Mouse (Mus musculus) cerebellum, postnatal 36 days (tissue): ENCODE measurements around the gene Tex45.

Source experiments
- DNase-seq, 2 experiments: peaks; one replicate each; pipeline ENCODE4 v3.0.0; 2021 to 2022; ENCODE audit warnings: mixed read lengths in 2 of 2

The Tex45 gene

DNA sequence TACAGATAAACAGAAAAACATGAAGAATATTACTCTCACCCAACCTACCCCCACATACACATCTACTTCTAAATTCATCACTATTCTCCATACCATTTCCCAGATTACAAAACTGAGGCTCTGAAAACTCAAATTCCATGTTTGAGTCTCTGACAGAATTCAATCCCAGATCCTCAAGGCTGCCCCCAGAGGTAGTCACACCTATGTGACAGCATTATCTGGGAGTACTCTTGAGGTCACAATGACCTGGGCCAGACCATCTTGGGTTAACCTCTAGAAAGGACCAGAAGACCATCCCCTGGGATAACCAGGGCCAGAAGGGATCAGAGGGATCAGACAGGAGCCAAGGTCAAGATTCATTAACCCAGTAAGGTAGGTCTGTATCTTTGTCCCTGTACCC, at the start of gene Tex45:
TSS of gene Tex45 (plus strand) at position 301 of the 400 bp plus-strand sequence.
- DNase-seq, result no peak

DNA sequence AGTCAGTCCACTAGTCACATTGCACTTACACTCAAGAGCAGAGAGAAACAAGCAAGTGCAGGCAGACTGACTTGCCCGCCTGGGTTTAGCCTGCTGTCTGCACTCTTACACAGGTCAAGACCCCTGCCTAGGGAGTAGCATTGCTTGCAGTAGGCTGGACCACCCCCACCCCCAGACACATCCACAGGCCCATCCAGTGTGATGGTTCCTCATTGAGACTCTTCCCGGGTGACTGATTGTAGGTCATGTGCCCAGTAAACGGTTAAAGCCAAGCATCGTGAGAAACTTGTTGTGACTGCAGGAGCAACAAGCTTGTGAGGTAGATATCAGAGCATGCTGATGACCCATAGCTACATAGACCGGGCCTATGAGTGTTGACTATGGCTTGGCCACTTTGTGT, 49.2 kb upstream of the Tex45 start:
- DNase-seq, result no peak

DNA sequence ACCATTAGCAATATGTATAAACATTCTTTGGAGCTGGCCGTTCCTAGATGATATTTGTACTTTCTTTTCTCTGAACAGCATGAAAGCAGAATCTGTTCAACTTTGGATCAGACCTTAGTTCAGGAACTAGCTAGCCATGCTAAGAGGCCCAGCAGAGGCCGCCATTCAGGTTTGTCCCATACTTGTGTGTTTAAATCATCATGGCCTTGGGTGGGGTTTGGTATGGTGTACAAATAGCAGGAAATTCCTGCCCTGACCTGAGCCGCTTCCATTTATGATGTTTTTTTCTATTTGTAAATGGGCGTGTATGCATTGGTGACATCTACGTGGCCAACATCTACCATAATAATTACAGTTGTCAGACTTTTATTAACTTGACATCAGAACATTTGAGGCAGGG, 45.4 kb upstream of the Tex45 start:
- no peak for DNase-seq

DNA sequence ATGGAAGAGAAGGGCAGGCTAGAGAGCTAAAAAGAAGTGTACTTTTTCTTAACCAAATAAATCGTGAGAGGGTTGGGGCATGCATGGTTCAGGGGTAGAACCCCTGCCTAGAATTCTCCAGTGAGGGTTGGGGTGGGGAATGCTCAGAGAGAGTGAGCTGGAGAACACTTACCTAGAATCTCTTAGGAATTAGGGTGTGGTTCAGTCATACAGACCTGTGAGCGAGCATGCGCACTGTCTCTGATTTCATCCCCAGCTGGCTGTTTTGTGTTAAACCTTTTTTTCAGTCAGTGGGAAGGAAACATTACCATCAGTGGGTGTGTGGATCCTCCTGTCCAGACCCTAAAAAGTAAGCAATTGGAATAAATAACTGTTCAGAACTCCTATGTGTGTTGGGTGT, 44.5 kb upstream of the Tex45 start:
- no peak for DNase-seq

DNA sequence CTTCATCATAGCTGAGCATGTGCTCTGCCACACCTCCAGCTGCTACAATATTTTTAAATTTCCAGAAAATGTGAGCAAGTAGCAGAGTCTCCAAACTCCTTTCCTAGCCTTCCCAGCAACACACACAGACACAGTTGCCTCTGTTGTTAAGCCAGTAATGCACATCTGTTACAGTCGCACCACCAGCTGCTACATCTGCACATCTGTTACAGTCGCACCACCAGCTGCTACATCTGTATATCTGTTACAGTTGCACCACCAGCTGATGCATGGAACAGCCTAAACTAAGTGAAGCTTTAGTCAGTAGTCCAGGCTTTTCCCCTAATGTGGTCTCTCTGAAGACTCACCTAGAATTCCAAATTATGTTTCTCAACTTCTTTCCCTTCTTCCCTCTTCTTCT, 42.2 kb upstream of the Tex45 start:
- no peak for DNase-seq

DNA sequence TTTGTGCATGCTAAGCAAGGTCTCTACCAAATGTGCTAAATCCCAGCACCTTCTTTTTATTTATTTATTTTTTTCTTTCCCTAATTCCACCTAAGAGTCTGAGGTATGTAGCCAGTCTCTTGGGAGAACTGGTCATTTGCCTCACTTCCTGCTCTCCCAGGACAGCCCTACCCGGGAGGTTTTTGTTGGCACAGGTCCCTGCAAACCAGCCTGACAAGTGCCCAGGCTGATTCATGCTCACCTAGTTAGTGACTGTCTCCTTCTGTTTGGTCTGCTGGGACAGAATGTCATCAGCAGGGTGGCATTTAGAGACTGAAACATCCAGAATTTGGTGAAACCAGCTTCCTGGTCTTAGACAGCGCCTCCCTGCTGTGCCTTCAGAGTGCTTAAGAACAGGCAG, 40.7 kb upstream of the Tex45 start:
- peak; percentile 76 to 78 for DNase-seq

DNA sequence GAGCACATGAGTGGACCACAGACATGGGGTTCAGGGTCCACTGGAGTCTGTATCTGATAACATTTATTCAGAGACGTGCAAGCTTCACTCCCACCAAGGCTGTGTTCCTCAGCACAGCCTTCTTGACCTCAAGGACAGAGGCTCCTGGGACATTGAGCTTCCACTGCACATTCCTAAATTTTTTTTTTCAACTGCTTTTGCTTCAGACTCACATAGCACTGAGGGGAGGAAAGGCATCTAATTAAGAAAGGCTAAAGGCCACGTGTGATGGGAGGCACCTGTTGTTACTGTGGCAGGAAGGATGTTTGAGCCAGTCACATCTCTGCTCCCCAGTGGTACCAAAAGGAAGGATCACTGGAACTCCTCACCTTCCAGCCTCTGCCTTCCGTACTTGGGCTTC, 39.5 kb upstream of the Tex45 start:
- DNase-seq, result no peak

DNA sequence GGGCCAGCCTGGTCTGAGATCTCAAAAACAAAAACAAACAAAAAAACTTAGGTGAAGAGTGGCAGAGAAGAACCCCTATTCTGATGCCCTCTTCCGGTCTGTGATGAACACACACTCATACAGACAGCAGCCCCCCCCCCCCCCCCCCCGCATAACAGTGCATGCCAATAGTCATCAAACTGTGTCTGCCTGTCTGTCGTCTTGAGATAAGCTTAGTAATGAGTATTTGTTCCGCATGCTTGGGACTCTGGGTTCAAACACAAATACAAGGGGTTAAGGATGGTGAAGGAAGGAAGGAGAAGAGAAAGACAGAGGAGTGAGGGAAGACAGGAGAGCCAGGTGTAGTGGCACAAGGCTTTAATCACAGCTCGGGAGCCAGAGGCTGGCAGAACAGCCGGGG, 34.2 kb upstream of the Tex45 start:
- no peak for DNase-seq

DNA sequence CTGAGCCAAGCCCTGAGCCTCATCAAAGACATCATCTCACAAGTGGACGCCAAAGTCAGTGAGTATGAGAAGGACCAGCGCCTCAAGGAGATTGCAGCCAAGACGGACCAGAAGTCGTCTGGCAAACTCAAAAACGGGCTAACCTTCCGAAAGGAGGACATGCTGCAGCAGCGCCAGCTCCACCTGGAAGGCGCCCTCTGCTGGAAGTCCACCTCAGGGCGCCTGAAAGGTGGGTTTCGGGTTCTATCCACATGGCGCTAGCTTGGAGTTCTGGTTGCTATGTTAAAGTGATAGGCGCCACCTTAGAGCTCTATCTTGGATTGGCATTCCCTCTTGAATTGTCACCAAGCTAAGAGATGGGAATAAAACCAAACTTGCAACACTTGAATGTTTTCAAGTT, 31.2 kb upstream of the Tex45 start:
- DNase-seq, result no peak

DNA sequence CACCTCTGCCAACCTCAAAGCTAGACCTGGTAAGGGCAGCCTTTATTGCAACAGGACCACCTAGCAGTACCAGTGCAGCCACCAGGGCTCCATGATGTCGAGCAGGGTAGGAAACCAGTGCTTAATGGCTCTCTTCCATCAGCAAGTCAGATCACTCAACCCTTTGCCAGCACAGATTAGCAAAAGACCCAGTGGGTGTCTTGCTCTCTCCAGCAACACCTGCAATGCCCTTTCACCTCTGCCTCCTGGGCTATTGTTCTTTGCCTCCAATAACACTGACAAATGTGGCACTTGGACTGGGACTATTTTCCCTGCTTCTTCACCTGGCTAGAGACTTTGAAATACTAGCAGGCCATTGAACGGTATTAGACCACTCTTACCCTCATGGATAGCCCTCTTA, 21.4 kb upstream of the Tex45 start:
- no peak for DNase-seq

DNA sequence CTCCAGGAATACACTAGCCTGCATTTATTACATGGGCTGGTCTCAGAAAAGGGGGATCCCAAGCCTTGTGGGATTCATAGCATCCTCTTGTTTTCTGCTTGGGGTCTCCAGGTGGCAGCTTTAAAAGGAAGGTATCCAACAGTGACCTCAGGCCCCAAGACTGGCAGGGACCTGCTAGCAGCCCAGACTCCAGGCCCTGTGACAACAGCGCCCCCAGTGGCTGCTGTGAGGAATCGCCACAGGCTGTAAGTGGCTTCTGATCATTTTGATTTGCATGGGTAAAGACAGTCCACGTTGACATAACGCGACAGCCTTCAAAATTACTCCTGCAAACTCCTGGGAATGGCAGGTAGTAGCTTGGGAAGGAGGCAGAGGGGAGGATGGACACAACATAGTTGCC, 20.0 kb upstream of the Tex45 start:
- peak; percentile 64 to 70 for DNase-seq

DNA sequence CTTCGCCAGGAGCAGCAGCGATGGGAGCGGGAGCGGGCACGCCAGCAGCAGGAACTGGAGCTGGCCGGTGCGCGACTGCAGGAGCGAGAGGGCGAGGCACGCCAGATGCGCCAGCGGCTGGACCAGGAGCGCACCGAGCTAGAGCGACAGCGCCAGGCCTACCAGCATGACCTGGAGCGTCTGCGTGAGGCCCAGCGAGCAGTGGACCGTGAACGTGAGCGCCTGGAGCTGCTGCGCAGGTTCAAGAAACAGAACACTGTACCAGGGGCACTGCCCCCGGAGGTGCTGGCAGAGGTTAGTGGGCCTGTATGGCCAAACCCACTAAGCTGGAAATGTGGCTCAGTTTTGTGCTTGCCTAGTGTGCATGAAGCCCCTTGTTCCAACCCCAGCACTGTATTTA, 18.7 kb upstream of the Tex45 start:
- no peak for DNase-seq

DNA sequence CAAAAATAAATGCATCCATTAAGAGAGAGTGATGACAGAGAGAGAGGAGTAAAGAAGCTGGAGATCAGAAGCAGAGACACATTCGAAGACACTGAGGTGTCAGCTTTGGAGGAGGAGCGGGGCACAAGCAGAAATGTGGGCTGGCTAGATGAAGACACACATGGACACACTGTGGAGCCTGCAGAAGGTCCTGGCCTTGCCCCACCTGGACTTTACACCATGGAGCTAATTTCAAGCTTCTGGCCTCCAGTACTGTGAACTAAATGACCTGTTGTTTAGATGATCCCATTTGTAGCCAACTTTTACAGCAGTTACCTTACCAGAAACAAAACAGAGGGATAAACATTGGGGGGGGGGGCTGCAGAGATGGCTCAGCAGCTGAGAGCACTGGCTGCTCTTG, 7.4 kb upstream of the Tex45 start:
- DNase-seq, result no peak

DNA sequence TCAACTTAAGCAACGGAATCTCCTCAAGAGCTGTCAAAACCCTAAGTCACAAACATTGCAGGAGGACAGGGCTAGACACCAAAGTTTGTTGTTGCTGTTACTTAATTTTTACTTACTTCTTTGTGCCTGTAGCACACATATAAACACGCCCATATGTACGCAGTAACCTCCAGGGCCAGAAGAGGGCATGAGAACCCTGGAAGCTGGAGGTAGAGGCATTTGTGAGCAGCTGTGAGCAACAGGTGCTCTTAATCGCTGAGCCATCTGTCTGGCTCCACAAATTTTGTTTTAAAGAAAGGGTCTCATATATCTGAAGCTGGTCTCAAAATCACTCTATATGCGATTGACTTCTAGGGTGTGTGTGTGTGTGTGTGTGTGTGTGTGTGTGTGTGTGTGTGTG, 6.4 kb upstream of the Tex45 start:
- no peak for DNase-seq

DNA sequence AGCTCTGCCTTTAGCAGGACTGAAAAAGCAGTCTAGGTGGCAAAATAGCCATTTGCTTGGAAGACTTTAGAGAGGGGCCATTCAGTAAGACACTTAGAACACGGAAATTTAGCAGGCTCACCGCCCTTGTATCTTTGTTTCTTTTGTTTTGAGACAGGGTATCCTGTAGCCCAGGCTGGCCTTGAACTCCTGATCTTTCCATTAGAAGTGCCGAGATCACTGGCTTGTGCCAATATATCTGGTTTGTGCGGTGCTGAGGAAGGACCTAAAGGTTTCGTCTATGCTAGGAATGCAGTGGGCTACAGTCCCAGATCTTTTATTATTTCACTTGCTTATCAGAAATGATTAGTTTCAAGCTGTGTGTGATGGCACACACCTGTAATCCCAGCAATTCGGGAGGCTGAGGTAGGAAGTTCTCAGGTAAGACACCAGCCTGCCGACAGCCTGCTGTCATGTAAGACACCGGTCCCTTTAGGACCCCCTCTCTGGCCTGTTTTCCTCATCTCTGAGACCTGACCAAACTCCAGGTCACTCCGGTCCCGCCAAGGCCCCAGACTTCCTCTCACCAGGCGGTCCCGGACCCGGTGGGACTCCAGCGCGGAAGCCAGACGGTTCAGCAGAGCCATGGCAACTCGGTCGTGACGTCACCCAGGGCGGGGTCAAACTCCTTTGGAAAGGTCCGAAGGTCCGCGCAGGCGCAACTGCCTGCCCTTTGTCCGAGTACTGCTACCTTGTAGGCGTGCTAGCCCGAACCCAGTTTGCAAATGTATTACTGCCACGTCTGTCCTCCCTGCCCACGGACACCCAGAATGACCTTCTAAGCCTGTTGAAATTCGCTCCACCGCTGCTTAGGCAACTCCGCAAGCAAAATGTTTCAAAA, 3.4 kb upstream of the Tex45 start, which contains the start of gene Pex11g:
TSS of gene Pex11g (minus strand) at position 675 of the 880 bp plus-strand sequence.
- peak; percentile 98 for DNase-seq

DNA sequence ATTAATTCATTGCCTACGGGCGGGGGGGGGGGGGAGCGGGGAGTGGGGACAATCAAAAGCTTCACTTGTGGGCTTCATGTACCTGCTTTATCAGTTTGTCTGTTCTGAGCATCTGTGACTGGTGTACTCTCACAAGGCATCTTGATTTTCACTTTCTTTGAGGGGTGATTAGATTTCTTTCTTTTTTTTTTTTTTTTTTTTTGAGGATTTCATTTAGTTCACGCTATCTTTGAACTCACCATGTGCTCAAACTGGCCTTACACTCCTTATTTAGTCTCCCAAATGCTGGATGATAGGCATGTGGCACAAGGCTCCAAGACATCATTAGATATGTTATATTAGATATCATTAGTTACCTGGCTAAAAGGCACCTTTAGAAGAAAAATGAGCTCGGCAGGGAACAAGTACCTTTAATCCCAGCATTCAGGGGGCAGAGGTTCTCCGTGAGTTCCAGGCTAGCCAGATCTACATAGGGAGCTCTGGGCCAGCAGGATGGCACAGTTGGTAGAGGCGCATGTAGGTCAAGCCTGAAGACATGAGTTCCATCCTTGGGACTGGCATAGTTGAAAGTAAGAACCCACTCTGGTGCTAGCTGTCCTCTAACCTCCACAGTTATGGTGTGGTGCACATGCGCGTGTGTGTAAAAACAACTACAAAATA, 2.6 kb upstream of the Tex45 start:
- DNase-seq, result no peak

DNA sequence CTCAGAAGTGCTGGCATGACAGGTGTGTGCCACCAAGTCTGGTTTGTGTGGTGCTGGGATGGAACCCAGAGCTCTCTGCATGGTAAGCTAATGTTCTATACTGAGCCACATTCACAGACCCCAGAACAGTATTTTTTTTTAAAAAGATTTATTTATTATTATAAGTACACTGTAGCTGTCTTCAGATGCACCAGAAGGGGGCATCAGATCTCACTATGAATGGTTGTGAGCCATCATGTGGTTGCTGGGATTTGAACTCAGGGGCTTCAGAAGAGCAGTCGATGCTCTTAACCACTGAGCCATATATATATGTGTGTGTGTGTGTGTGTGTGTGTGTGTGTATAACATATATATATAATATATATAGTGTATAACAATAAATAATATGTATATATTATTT, 1.8 kb upstream of the Tex45 start:
- DNase-seq, result no peak

DNA sequence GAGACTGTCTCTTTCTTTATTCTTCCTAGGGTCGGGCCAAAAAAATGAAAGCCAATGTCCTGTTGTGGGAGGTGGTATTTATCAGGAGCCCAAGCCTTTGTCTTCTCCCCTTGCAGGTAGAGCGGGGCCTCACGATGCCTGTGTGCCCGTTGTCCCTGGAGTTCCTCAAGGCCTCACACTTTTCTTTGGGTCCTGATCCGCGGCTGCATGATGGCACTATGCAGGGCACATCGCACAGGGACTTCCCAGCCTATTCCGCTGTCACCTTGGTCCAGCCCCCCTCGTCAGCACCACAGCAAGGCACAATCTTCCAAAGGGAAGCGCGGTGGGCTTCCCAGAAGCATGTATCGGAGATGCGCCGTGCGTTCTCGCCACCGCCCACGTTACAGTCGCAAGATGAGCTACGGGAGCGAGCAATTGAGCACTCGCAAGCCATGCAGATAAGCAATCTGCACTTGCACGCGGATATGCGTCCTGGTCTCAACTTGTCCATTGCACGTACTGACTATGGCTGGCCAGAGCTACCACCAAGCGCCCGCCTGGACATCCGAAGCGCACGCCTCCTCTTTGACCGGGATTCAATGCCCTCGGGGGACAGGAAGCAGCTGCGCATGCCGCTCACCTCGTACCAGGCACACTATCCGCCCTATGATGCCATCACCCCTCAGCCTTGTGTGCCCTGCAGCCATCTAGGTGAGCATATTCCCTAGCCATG, 5.2 kb downstream of the Tex45 start:
- DNase-seq, result no peak

DNA sequence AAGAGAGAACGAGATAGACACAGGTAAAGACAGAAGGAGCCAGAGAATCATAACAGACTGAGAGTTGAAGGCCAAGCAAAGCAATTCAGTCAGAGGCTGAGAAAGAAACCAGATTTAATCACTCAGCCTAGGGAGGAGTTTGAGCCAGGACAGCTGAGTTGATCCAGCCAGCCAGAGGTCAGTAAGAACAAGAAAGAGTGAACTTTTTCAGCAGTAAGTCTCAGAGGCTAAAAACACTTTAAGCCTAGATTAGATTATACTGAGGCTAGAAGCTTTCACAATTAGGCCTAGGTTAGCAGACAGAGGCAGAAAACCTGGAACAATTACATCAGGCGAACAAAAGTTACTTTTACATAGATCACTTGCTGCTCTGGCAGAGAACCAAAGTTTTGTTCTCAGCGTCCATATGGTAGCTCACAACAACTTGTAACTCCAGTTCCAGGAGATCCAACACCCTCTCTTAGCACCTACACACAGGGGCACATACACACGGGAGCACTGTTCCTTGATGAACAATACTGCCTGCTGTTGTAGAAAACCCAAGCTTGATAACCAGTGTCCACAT, 9.6 kb downstream of the Tex45 start:
- no peak for DNase-seq

DNA sequence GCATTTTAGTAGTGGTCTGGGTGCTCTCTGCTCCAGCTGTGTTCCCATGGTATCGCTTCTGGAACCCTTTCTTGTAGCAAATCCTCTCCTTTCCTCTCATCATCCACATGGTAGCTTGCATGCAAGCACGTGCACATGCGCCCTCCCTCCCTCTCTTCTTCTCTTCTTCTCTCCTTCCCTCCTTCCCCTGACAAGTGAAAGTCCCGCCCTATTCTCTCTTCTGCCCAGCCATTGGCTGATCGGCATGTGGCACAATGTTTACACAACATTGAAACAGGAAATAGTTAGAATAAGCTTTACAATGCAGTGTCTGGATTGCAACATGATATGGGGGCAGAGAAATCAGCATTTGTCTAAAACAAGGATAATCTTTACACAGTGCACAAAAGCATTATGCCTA, 10.9 kb downstream of the Tex45 start:
- DNase-seq, result no peak

DNA sequence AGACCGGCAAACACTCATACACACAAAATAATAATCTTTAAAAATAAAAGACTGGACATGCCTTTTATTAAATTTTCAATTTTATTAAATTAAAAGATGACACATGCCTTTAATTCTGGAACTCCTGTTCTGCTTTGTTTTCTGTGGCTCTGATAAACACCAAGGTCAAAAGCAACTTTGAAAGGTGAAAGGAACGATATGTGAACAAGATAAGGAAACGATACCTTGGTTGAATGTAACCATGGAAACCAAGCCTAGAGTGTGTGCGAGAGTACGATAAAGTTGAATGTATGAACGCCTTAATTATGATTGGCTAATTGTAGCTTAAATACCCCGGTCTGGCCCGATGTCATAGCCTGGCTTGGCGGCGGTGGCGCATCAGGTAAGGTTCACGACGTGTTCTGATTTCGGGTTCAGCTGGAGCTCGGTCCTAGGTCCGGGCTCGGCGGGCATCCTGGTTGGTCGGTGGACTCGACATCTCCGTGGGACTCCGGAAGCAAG, 11.6 kb downstream of the Tex45 start:
- DNase-seq, result no peak

DNA sequence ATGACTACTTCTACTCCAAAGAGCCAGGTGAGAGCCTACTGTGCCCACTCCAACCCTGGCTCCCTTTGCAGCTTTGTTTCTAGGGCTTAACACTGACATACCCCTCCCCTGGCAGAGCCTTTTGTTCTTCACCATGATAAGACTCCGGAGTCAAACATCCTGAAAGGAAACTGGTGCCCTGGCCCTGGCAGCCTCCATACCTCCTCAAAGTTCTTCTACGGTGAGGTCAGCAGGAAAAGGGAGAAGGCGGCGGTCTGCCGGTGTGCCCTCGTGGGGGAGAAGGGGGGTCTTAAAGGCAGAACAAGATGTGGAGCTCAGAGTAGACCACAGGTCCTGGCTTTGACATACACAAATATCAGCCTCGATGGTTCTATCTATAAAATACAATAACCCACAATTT, 12.9 kb downstream of the Tex45 start:
- no peak for DNase-seq

DNA sequence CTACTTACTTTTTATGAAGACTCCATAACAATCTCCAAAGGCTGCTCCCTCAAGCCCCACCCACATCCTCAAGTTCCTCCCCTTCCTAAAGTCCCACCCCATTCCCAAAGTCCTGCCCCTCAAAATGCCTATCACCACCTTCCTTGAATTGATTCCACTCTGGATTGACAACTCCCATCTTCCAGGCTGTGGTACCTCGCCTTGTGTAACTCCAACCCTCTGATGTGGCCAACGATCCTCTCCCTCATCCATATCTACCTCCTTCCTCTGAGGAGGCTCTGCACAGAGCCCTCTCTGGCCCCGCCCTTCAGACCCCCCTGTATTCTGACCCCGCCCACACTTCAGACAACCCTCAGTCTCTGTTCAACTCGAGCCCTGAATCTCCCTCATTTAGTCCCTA, 14.5 kb downstream of the Tex45 start:
- no peak for DNase-seq
